Comparison of ENCODE assay signal across 9 mouse cellular contexts in genomic region chr12:69843531-69844445, GRCm38 (mm10). TPM values are rescaled to one million over a fixed set of nuclear protein-coding genes. Genes with fewer than 3 reads are reported as not detected.
DNase-seq lines count a peak whose midpoint lies in the region; ATAC-seq lines count a peak whose summit lies in the region.
"Had no signal": no experiment of that assay in that cellular context is flagged by ENCODE, and none has a peak within 500 bp of the region (broad histone marks: within the 10 kb centered on the region; RNA-seq: fewer than 3 reads in every experiment).

No protein-coding gene starts in this region.

- no peaks in the 10 kb centered on the region for H3K9me3 ChIP-seq in lung, embryonic 16.5 days (ENCODE audit: control insufficient read depth, low read length)
- no peaks in the 10 kb centered on the region for H3K9me3 ChIP-seq in embryonic facial prominence, embryonic 13.5 days
- no peaks in the 10 kb centered on the region for H3K9me3 ChIP-seq in hindbrain, embryonic 15.5 days
- no peaks in the 10 kb centered on the region for H3K9me3 ChIP-seq in kidney, embryonic 15.5 days (replicated peaks)
- H3K9me3 ChIP-seq: intestine, embryonic 15.5 days had no signal

- peaks cover 22% of the 10 kb centered on the region for H3K36me3 ChIP-seq in lung, embryonic 16.5 days (ENCODE audit: control insufficient read depth, insufficient read depth, low read length)
- peaks cover 62% of the 10 kb centered on the region for H3K36me3 ChIP-seq in embryonic facial prominence, embryonic 13.5 days
- H3K36me3 ChIP-seq in hindbrain, embryonic 15.5 days, result peaks cover 48% of the 10 kb centered on the region
- H3K36me3 ChIP-seq in kidney, embryonic 15.5 days, result peaks cover 75% of the 10 kb centered on the region

- H3K27ac ChIP-seq in lung, embryonic 16.5 days (ENCODE audit: low read length), result no peak overlapping the region
- peak overlapping the region; percentile 33; the same call in 1 of the 2 replicates for H3K27ac ChIP-seq in embryonic facial prominence, embryonic 13.5 days
- peak overlapping the region; percentile 62 for H3K27ac ChIP-seq in hindbrain, embryonic 15.5 days (replicated peaks)
- H3K27ac ChIP-seq in kidney, embryonic 15.5 days, result no peak overlapping the region
- H3K27ac ChIP-seq: intestine, embryonic 15.5 days; liver, embryonic 14.5 days had no signal

- WGBS in lung, embryonic 16.5 days, result 65% methylated on average over 19 of the region's 19 CpGs
- WGBS in embryonic facial prominence, embryonic 13.5 days, result 57% methylated on average over 19 of the region's 19 CpGs
- WGBS in hindbrain, embryonic 15.5 days, result 45% methylated on average over 19 of the region's 19 CpGs
- WGBS in kidney, embryonic 15.5 days, result 77% methylated on average over 19 of the region's 19 CpGs

- no peak overlapping the region for H3K9ac ChIP-seq in lung, embryonic 16.5 days (ENCODE audit: low read length)
- H3K9ac ChIP-seq in embryonic facial prominence, embryonic 13.5 days, result no peak overlapping the region
- no peak overlapping the region for H3K9ac ChIP-seq in hindbrain, embryonic 15.5 days
- H3K9ac ChIP-seq in kidney, embryonic 15.5 days, result no peak overlapping the region
- H3K9ac ChIP-seq: intestine, embryonic 15.5 days; liver, embryonic 14.5 days had no signal

- H3K4me2 ChIP-seq in lung, embryonic 16.5 days (ENCODE audit: low read depth, low read length), result no peak overlapping the region
- no peak overlapping the region for H3K4me2 ChIP-seq in embryonic facial prominence, embryonic 13.5 days
- 0 out of 2 replicates have a peak overlapping the region, but pooled peaks have one; percentile 7 for H3K4me2 ChIP-seq in hindbrain, embryonic 15.5 days
- no peak overlapping the region for H3K4me2 ChIP-seq in kidney, embryonic 15.5 days
- H3K4me2 ChIP-seq: intestine, embryonic 15.5 days had no signal

- ATAC-seq in lung, embryonic 16.5 days (ENCODE audit: low read depth), result peak; percentile 68; the same call in 1 of the 2 replicates
- no peak for ATAC-seq in embryonic facial prominence, embryonic 13.5 days (ENCODE audit: insufficient number of reproducible peaks, insufficient read depth, low FRiP score, low TSS enrichment, low read depth)
- ATAC-seq in hindbrain, embryonic 15.5 days (ENCODE audit: low FRiP score, low read depth), result peak; percentile 83; the same call in 1 of the 2 replicates
- ATAC-seq in kidney, embryonic 15.5 days (replicated peaks; ENCODE audit: low FRiP score), result no peak
- ATAC-seq: intestine, embryonic 15.5 days had no signal

- no peak for DNase-seq in lung, postnatal 14 days
- DNase-seq in retina, postnatal 1 day, result peak; percentile 35
- DNase-seq in thymus, postnatal 4 days, result no peak

- no peaks in the 10 kb centered on the region for H3K27me3 ChIP-seq in lung, embryonic 16.5 days (ENCODE audit: control insufficient read depth, insufficient read depth, low read depth, low read length)
- no peaks in the 10 kb centered on the region for H3K27me3 ChIP-seq in embryonic facial prominence, embryonic 13.5 days
- no peaks in the 10 kb centered on the region for H3K27me3 ChIP-seq in hindbrain, embryonic 15.5 days
- no peaks in the 10 kb centered on the region for H3K27me3 ChIP-seq in kidney, embryonic 15.5 days
- H3K27me3 ChIP-seq: intestine, embryonic 15.5 days had no signal

- H3K4me1 ChIP-seq in lung, embryonic 16.5 days (replicated peaks; ENCODE audit: control insufficient read depth, insufficient read depth, low read length), result no peaks in the 10 kb centered on the region
- peaks cover 7% of the 10 kb centered on the region for H3K4me1 ChIP-seq in embryonic facial prominence, embryonic 13.5 days
- peaks cover 5% of the 10 kb centered on the region; the same call in 1 of the 2 replicates for H3K4me1 ChIP-seq in hindbrain, embryonic 15.5 days (replicated peaks)
- H3K4me1 ChIP-seq in kidney, embryonic 15.5 days, result no peaks in the 10 kb centered on the region
- H3K4me1 ChIP-seq: intestine, embryonic 15.5 days had no signal

- H3K4me3 ChIP-seq in lung, embryonic 16.5 days (ENCODE audit: low read length), result no peak overlapping the region
- H3K4me3 ChIP-seq in embryonic facial prominence, embryonic 13.5 days, result no peak overlapping the region
- no peak overlapping the region for H3K4me3 ChIP-seq in hindbrain, embryonic 15.5 days
- no peak overlapping the region for H3K4me3 ChIP-seq in kidney, embryonic 15.5 days (replicated peaks)
- H3K4me3 ChIP-seq: intestine, embryonic 15.5 days had no signal

RNA-seq across cellular contexts. Expression of gene Atl1, which starts 48.6 kb away (rescaled TPM):
- polyA plus RNA-seq in lung, embryonic 16.5 days (2015; fragmentation: Nextera tagmentation; extraction: Ambion mirVana), result 3.9 and 5.4 TPM in 2 replicates
- polyA plus RNA-seq in embryonic facial prominence, embryonic 13.5 days (2015; fragmentation: Nextera tagmentation; extraction: Ambion mirVana), result 5.5 and 6.6 TPM in 2 replicates
- 132 and 148 TPM in 2 replicates for polyA plus RNA-seq in hindbrain, embryonic 15.5 days (2015; fragmentation: Nextera tagmentation; extraction: Ambion mirVana)
- 5.4 and 7.7 TPM in 2 replicates for polyA plus RNA-seq in kidney, embryonic 15.5 days (2015; fragmentation: Nextera tagmentation; extraction: Ambion mirVana)

RNA-seq across cellular contexts. Expression of gene Map4k5, which starts 49.2 kb away (rescaled TPM):
- 30.8 and 31.0 TPM in 2 replicates for polyA plus RNA-seq in lung, embryonic 16.5 days (2015; fragmentation: Nextera tagmentation; extraction: Ambion mirVana)
- 39.5 and 46.3 TPM in 2 replicates for polyA plus RNA-seq in embryonic facial prominence, embryonic 13.5 days (2015; fragmentation: Nextera tagmentation; extraction: Ambion mirVana)
- 26.5 and 26.6 TPM in 2 replicates for polyA plus RNA-seq in hindbrain, embryonic 15.5 days (2015; fragmentation: Nextera tagmentation; extraction: Ambion mirVana)
- polyA plus RNA-seq in kidney, embryonic 15.5 days (2015; fragmentation: Nextera tagmentation; extraction: Ambion mirVana), result 34.3 and 36.9 TPM in 2 replicates

RNA-seq across cellular contexts. Expression of gene Cdkl1, which starts 52.7 kb away (rescaled TPM):
- polyA plus RNA-seq in lung, embryonic 16.5 days (2015; fragmentation: Nextera tagmentation; extraction: Ambion mirVana), result 1.3 and 2.0 TPM in 2 replicates
- polyA plus RNA-seq in embryonic facial prominence, embryonic 13.5 days (2015; fragmentation: Nextera tagmentation; extraction: Ambion mirVana), result 1.7 and 2.7 TPM in 2 replicates
- polyA plus RNA-seq in hindbrain, embryonic 15.5 days (2015; fragmentation: Nextera tagmentation; extraction: Ambion mirVana), result 9.0 and 9.7 TPM in 2 replicates
- polyA plus RNA-seq in kidney, embryonic 15.5 days (2015; fragmentation: Nextera tagmentation; extraction: Ambion mirVana), result 21.4 and 24.7 TPM in 2 replicates

Comparison
In these comparisons a context has a peak if more than half of its experiments do, and no peak if none do; other contexts are left out.
1. ATAC-seq: peak in lung, embryonic 16.5 days (single experiment) and hindbrain, embryonic 15.5 days (single experiment); none in embryonic facial prominence, embryonic 13.5 days (single experiment) and kidney, embryonic 15.5 days (single experiment).
2. H3K27ac ChIP-seq: peak in embryonic facial prominence, embryonic 13.5 days (single experiment) and hindbrain, embryonic 15.5 days (single experiment); none in lung, embryonic 16.5 days (single experiment) and kidney, embryonic 15.5 days (single experiment).
3. RNA of gene Atl1, which starts 48.6 kb away (polyA plus RNA-seq): 132 to 148 TPM in hindbrain, embryonic 15.5 days; 5.4 to 7.7 TPM in kidney, embryonic 15.5 days, 5.5 to 6.6 TPM in embryonic facial prominence, embryonic 13.5 days and 3.9 to 5.4 TPM in lung, embryonic 16.5 days; every median in the first group is over 10 times any median in the second.